Mouse (Mus musculus) forebrain, embryonic 14.5 days (tissue): ENCODE results near the gene Arhgef25. TPM values are rescaled to one million over a fixed set of nuclear protein-coding genes. Genes with fewer than 3 reads are reported as not detected.

Experiments used
- ATAC-seq: fragments of 200-750 bp; cut with Nextera tagmentation; 2 replicates; pipeline ENCODE4 v1.8.0; 2017; ENCODE audit warnings: mild to moderate bottlenecking, moderate library complexity
- DNase-seq: peaks from one replicate; pipeline ENCODE4 v3.0.0-alpha.2; 2015; ENCODE audit warnings: low spot score
- H3K27ac ChIP-seq: fragments of 300-500 bp; sonication (generic); 2 replicates; pipeline ENCODE4 v1.5.1; 2014; ENCODE audit warnings: low read depth, mild to moderate bottlenecking, control low read depth, low read length, moderate library complexity
- H3K27me3 ChIP-seq: fragments of 300-500 bp; sonication (generic); replicated peaks from 2 replicates; pipeline ENCODE4 v1.6.1; 2014; ENCODE audit warnings: low read length, control low read depth, mixed read lengths; ENCODE audit not compliant: control insufficient read depth, insufficient read depth
- H3K36me3 ChIP-seq: fragments of 300-500 bp; sonication (generic); 2 replicates; pipeline ENCODE4 v1.6.1; 2014; ENCODE audit warnings: low read length, control low read depth; ENCODE audit not compliant: control insufficient read depth, insufficient read depth
- H3K4me1 ChIP-seq: fragments of 300-500 bp; sonication (generic); 2 replicates; pipeline ENCODE4 v1.6.1; 2014; ENCODE audit warnings: antibody characterized with exemption, low read length, control low read depth; ENCODE audit not compliant: control insufficient read depth, insufficient read depth
- H3K4me2 ChIP-seq: fragments of 300-500 bp; sonication (generic); 2 replicates; pipeline ENCODE4 v1.6.1; 2014; ENCODE audit warnings: mild to moderate bottlenecking, control low read depth, low read length
- H3K4me3 ChIP-seq: fragments of 300-500 bp; sonication (generic); 2 replicates; pipeline ENCODE4 v1.5.1; 2014; ENCODE audit warnings: low read depth, low read length, control low read depth
- H3K9ac ChIP-seq: fragments of 300-500 bp; sonication (generic); 2 replicates; pipeline ENCODE4 v1.6.1; 2014; ENCODE audit warnings: mild to moderate bottlenecking, low read length, control low read depth, moderate library complexity
- H3K9me3 ChIP-seq: fragments of 300-500 bp; sonication (generic); replicated peaks from 2 replicates; pipeline ENCODE4 v1.6.1; 2016; ENCODE audit warnings: low read length, control low read depth, mixed read lengths; ENCODE audit not compliant: control insufficient read depth
- WGBS: fragments of 180-500 bp; shearing (Covaris S2); extraction: QIAGEN DNeasy Blood & Tissue Kit; methylation state at CpG from one replicate; pipeline ENCODE4 v1.1.7; 2014; 5-methylcytosine and 5-hydroxymethylcytosine counted together
- polyA plus RNA-seq: library from polyadenylated mRNA; unstranded; fragments of >200 nt; fragmentation: Nextera tagmentation; extraction: Ambion mirVana; gene quantifications from 2 replicates; pipeline ENCODE4 v1.2.1, GENCODE M21; 2014

Gene Arhgef25
- polyA plus RNA-seq, 1 experiment from 2014 or later, result 21.4 TPM

- Histone ChIP-seq H3K4me2 (no peak overlapping the region), H3K4me1 (peaks cover 28% of the 10 kb centered on the region), H3K36me3 (peaks cover 20% of the 10 kb centered on the region), H3K9me3 (no peaks in the 10 kb centered on the region), H3K27ac (no peak overlapping the region), H3K9ac (no peak overlapping the region), H3K27me3 (no peaks in the 10 kb centered on the region), H3K4me3 (no peak overlapping the region)
- ATAC-seq (no peak), DNase-seq (no peak)
- WGBS, result 78% methylated on average over 19 of the region's 19 CpGs
These were observed 1.5 kb upstream of the Arhgef25 start for GRCm38 (mm10) chr10:127191191-127192056.

GRCm38 (mm10) chr10:127190398-127191190 is 711 bp upstream of the Arhgef25 start:
- H3K4me2 ChIP-seq, result peak overlapping the region; percentile 97; the same call in 1 of the 2 replicates
- no peak overlapping the region for H3K4me3 ChIP-seq
- peaks cover 20% of the 10 kb centered on the region for H3K36me3 ChIP-seq
- 34% methylated on average over 14 of the region's 14 CpGs for WGBS
- no peak overlapping the region for H3K27ac ChIP-seq
- peaks cover 25% of the 10 kb centered on the region for H3K4me1 ChIP-seq
- no peak overlapping the region for H3K9ac ChIP-seq
- no peaks in the 10 kb centered on the region for H3K27me3 ChIP-seq
- H3K9me3 ChIP-seq, result no peaks in the 10 kb centered on the region
- DNase-seq, result no peak
- ATAC-seq, result no peak

GRCm38 (mm10) chr10:127189116-127189650 is 700 bp downstream of the Arhgef25 start:
- Histone ChIP-seq H3K36me3 (peaks cover 20% of the 10 kb centered on the region), H3K4me1 (peaks cover 19% of the 10 kb centered on the region), H3K9ac (peak overlapping the region; percentile 91), H3K4me3 (peak overlapping the region; percentile 65), H3K27ac (peak overlapping the region; percentile 86), H3K9me3 (no peaks in the 10 kb centered on the region), H3K4me2 (peak overlapping the region; percentile 97), H3K27me3 (no peaks in the 10 kb centered on the region)
- WGBS, result under 1% methylated on average over 26 of the region's 26 CpGs
- DNase-seq, result peak; percentile 50
- peak; percentile 3 for ATAC-seq

DNA sequence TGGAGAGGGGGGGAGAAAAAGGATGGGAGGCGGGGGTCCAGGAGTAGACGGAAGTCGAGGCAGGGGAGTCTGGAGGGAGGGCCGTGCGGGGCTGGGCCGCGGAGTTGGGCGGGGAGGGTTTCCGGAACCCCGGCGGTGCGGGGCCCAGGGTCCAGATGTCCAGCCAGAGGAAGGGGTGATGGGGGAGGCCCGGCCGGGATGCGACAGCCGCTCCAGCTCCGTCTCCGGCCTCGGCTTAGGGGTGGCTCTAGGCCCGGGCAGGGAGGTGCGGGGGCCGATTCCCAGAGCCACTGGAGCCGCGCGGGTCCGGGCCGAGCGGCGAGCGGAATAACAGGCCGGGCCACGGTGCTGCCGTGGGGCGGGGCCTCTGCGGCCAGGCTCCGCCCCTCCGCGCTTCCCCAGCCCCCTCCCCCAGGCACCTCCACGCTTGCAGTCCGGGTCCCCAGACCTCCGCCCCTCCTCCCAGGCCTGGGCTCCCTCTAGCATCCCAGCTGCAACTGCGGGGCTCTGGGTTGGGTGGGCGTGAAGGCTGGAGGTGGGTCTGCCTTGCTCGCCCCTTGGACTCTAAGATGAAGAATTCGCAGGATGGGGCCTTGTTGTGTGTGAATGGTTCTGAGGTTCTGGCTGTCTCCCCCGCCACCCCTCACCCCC is 1.3 kb downstream of the Arhgef25 start:
- peak overlapping the region; percentile 86 for H3K27ac ChIP-seq
- H3K27me3 ChIP-seq, result no peaks in the 10 kb centered on the region
- H3K4me3 ChIP-seq, result peak overlapping the region; percentile 65
- under 1% methylated on average over 44 of the region's 46 CpGs for WGBS
- ATAC-seq, result peak; percentile 82
- peak; percentile 82 for DNase-seq
- no peaks in the 10 kb centered on the region for H3K9me3 ChIP-seq
- H3K36me3 ChIP-seq, result peaks cover 20% of the 10 kb centered on the region
- peak overlapping the region; percentile 97 for H3K4me2 ChIP-seq
- H3K9ac ChIP-seq, result peak overlapping the region; percentile 91
- peaks cover 19% of the 10 kb centered on the region for H3K4me1 ChIP-seq

GRCm38 (mm10) chr10:127188079-127188453 is 1.8 kb downstream of the Arhgef25 start:
- 0% methylated on average over 20 of the region's 21 CpGs for WGBS
- ATAC-seq, result peak; percentile 18; the same call in 1 of the 2 replicates

DNA sequence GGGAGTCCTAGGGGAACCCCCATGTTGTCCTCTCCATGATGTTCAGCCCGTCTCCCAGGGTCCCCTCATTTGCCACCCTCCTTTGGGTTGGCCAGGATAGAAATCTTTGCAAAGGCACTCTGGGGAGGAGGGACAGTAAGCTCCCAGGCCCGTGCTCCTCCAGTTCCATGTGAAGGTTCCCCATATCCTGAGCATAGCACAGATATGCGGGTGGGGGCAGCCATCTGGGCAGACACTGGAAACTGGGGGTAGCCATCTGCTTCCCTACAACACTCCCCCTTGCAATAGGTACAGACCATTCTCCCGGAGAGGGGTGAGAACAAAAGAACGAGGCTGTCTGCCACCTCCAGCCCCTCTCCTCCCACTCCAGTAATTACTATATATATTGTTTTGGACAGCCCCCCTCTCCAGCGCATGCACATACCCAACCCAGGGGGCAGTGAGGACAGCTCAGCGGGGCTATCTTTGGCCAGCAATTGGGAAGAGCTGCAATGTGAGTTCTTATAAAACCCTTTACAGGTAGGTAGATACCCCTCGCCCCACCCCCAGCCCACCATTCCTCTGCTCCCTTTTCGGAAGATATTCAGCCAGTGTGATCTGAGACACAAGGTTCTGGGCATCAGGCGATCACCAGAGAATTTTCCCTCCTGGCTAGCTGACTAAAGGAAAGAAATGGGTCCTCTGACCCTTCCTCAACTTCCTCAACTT is 2.4 kb downstream of the Arhgef25 start:
- no peaks in the 10 kb centered on the region for H3K9me3 ChIP-seq
- peak overlapping the region; percentile 86 for H3K27ac ChIP-seq
- peak overlapping the region; percentile 65 for H3K4me3 ChIP-seq
- no peaks in the 10 kb centered on the region for H3K27me3 ChIP-seq
- ATAC-seq (peak; percentile 49), DNase-seq (peak; percentile 75)
- peak overlapping the region; percentile 91 for H3K9ac ChIP-seq
- peak overlapping the region; percentile 97 for H3K4me2 ChIP-seq
- peaks cover 10% of the 10 kb centered on the region for H3K36me3 ChIP-seq
- H3K4me1 ChIP-seq, result peaks cover 19% of the 10 kb centered on the region
- WGBS, result 28% methylated on average over 10 of the region's 10 CpGs

More at GRCm38 (mm10) chr10:127188079-127188453, 1.8 kb downstream of the Arhgef25 start:
- Histone ChIP-seq H3K9me3 (no peaks in the 10 kb centered on the region), H3K36me3 (peaks cover 16% of the 10 kb centered on the region), H3K4me3 (peak overlapping the region; percentile 65), H3K4me1 (peaks cover 19% of the 10 kb centered on the region), H3K9ac (peak overlapping the region; percentile 91), H3K4me2 (peak overlapping the region; percentile 97), H3K27me3 (no peaks in the 10 kb centered on the region), H3K27ac (peak overlapping the region; percentile 86)
- DNase-seq, result no peak

- H3K9ac ChIP-seq, result no peak overlapping the region
- H3K4me3 ChIP-seq, result no peak overlapping the region
- H3K4me1 ChIP-seq, result peaks cover 19% of the 10 kb centered on the region
- H3K27me3 ChIP-seq, result no peaks in the 10 kb centered on the region
- ATAC-seq (no peak), DNase-seq (no peak)
- peaks cover 6% of the 10 kb centered on the region; the same call in 1 of the 2 replicates for H3K36me3 ChIP-seq
- no peak overlapping the region for H3K27ac ChIP-seq
- 77% methylated on average over 1 of the region's 1 CpGs for WGBS
- H3K9me3 ChIP-seq, result no peaks in the 10 kb centered on the region
- H3K4me2 ChIP-seq, result no peak overlapping the region
These were observed 3.4 kb downstream of the Arhgef25 start for GRCm38 (mm10) chr10:127186451-127186850.

GRCm38 (mm10) chr10:127185506-127185905 is 4.4 kb downstream of the Arhgef25 start:
- 88% methylated on average over 15 of the region's 15 CpGs for WGBS

More at GRCm38 (mm10) chr10:127185506-127185905, 4.4 kb downstream of the Arhgef25 start:
- Histone ChIP-seq H3K27ac (no peak overlapping the region), H3K9ac (no peak overlapping the region), H3K4me2 (no peak overlapping the region), H3K4me1 (peaks cover 19% of the 10 kb centered on the region), H3K9me3 (no peaks in the 10 kb centered on the region), H3K27me3 (peaks cover 8% of the 10 kb centered on the region), H3K36me3 (no peaks in the 10 kb centered on the region; the same call in 1 of the 2 replicates), H3K4me3 (no peak overlapping the region)
- ATAC-seq (no peak), DNase-seq (no peak)
